Mouse (Mus musculus): ENCODE data around the gene Ubap2l. TPM values are rescaled to one million over a fixed set of nuclear protein-coding genes. Genes with fewer than 3 reads are reported as not detected.

The Ubap2l gene
- 57.4 and 64.4 TPM in 2 replicates for polyA plus RNA-seq (2015; fragmentation: Nextera tagmentation; extraction: Ambion mirVana)

DNA sequence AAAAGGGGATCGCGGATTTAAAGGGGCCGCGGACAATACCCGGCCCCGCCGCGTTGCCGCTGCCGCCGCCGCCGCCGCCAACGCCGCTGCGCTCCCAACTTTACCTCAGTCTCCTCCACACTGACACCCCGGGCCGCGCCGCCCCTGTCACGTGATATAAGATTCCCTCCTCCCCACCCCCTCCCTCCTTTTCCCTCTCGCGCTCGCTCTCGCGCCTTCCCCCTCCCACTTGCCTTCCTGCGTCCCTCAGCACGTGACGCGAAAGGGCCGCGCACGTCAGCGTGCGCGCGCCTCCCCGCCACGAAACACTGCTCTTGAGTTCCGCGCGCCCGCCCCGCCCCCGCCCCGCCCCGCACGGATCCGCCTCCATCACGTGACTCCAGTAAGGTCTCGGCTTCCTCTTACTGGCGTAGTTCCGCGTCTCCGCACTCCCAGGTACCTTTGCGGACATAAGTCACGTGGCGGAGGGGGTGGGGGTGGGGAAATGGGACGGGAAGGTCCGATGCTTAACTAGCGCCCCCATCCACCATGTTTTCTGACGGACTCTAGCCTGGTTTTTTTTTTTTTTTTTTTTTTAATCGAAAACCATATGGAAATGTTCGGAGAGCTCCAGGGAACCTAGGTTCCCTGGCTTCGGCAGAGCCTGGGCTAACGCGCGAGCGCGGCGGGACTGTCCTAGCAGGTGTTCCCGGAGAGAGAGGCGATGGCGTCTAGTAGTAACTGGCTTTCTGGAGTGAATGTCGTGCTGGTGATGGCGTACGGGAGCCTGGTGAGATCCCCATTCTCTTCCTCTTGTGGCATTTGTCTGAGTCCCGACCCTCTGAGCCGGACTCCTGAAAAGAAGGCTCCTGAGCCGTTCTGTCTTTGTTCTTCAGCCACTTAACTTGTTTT lies at the start of gene Ubap2l:
TSS of gene Ubap2l (minus strand) at position 278 of the 891 bp plus-strand sequence.
- WGBS (ENCODE audit: insufficient replicate concordance) = 0% methylated on average over 72 of the region's 81 CpGs
- peaks cover 14% of the 10 kb centered on the region for H3K4me1 ChIP-seq (ENCODE audit: control insufficient read depth, low read depth, low read length)
- peak; percentile 91 for ATAC-seq (ENCODE audit: low read depth)
- no peaks in the 10 kb centered on the region for H3K9me3 ChIP-seq (replicated peaks; ENCODE audit: control insufficient read depth, low read length)
- H3K4me2 ChIP-seq (ENCODE audit: low read depth, low read length) = peak within 1 kb of the TSS; percentile 88
- H3K4me3 ChIP-seq (ENCODE audit: low read depth, low read length) = peak within 1 kb of the TSS; percentile 95
- H3K27ac ChIP-seq (ENCODE audit: low read length) = peak within 1 kb of the TSS; percentile 96
- peak within 1 kb of the TSS; percentile 97 for H3K9ac ChIP-seq (ENCODE audit: low read depth, low read length)
- peaks cover 8% of the 10 kb centered on the region for H3K36me3 ChIP-seq (ENCODE audit: control insufficient read depth, insufficient read depth)
- no peaks in the 10 kb centered on the region for H3K27me3 ChIP-seq (ENCODE audit: control insufficient read depth, insufficient read depth, low read depth, low read length)

GRCm38 (mm10) chr3:90101673-90102072 lies 49.2 kb upstream of the Ubap2l start:
- no peak overlapping the region for H3K4me2 ChIP-seq (ENCODE audit: low read depth, low read length)
- no peak overlapping the region for H3K9ac ChIP-seq (ENCODE audit: low read depth, low read length)
- no peak for ATAC-seq (ENCODE audit: low read depth)
- H3K27me3 ChIP-seq (ENCODE audit: control insufficient read depth, insufficient read depth, low read depth, low read length) = no peaks in the 10 kb centered on the region
- no peaks in the 10 kb centered on the region for H3K9me3 ChIP-seq (replicated peaks; ENCODE audit: control insufficient read depth, low read length)
- no peak overlapping the region for H3K27ac ChIP-seq (ENCODE audit: low read length)
- H3K4me3 ChIP-seq (ENCODE audit: low read depth, low read length) = no peak overlapping the region
- WGBS (ENCODE audit: insufficient replicate concordance) = 76% methylated on average over 2 of the region's 2 CpGs
- no peaks in the 10 kb centered on the region for H3K4me1 ChIP-seq (ENCODE audit: control insufficient read depth, low read depth, low read length)
- peaks cover 6% of the 10 kb centered on the region; the same call in 1 of the 2 replicates for H3K36me3 ChIP-seq (ENCODE audit: control insufficient read depth, insufficient read depth)

- H3K36me3 ChIP-seq (ENCODE audit: control insufficient read depth, insufficient read depth) = peaks cover 6% of the 10 kb centered on the region; the same call in 1 of the 2 replicates
- H3K27ac ChIP-seq (ENCODE audit: low read length) = no peak overlapping the region
- no peaks in the 10 kb centered on the region for H3K27me3 ChIP-seq (ENCODE audit: control insufficient read depth, insufficient read depth, low read depth, low read length)
- H3K4me1 ChIP-seq (ENCODE audit: control insufficient read depth, low read depth, low read length) = no peaks in the 10 kb centered on the region
- 71% methylated on average over 3 of the region's 3 CpGs for WGBS (ENCODE audit: insufficient replicate concordance)
- no peak overlapping the region for H3K4me2 ChIP-seq (ENCODE audit: low read depth, low read length)
- no peak overlapping the region for H3K9ac ChIP-seq (ENCODE audit: low read depth, low read length)
- no peak for ATAC-seq (ENCODE audit: low read depth)
- H3K4me3 ChIP-seq (ENCODE audit: low read depth, low read length) = no peak overlapping the region
- H3K9me3 ChIP-seq (replicated peaks; ENCODE audit: control insufficient read depth, low read length) = no peaks in the 10 kb centered on the region
These were observed 48.6 kb upstream of the Ubap2l start for GRCm38 (mm10) chr3:90101010-90101409.

DNA sequence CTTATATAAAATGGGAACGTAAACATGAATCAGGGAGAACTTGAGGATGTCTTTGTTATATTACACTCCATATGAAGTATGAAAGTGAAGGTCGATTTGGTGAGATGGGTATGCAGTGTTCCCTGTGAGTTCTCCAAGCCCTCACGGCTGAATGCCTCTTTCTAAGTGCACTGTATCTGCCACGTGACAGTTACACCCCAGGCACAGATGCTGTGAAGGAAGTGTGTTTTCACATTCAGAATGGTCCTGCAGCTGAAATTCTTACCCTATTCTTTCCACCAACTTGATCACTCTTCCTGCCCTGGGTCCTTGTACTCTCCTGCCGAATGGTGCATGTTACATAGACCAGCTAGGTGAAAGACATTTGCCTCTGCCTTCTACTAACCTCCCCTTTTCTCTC lies 45.5 kb upstream of the Ubap2l start:
- H3K4me2 ChIP-seq (ENCODE audit: low read depth, low read length) = no peak overlapping the region
- H3K9me3 ChIP-seq (replicated peaks; ENCODE audit: control insufficient read depth, low read length) = no peaks in the 10 kb centered on the region
- H3K4me1 ChIP-seq (ENCODE audit: control insufficient read depth, low read depth, low read length) = no peaks in the 10 kb centered on the region
- H3K36me3 ChIP-seq (ENCODE audit: control insufficient read depth, insufficient read depth) = peaks cover 6% of the 10 kb centered on the region; the same call in 1 of the 2 replicates
- H3K27ac ChIP-seq (ENCODE audit: low read length) = no peak overlapping the region
- H3K27me3 ChIP-seq (ENCODE audit: control insufficient read depth, insufficient read depth, low read depth, low read length) = no peaks in the 10 kb centered on the region
- ATAC-seq (ENCODE audit: low read depth) = no peak
- no peak overlapping the region for H3K9ac ChIP-seq (ENCODE audit: low read depth, low read length)
- no peak overlapping the region for H3K4me3 ChIP-seq (ENCODE audit: low read depth, low read length)
- WGBS (ENCODE audit: insufficient replicate concordance) = 73% methylated on average over 5 of the region's 5 CpGs

DNA sequence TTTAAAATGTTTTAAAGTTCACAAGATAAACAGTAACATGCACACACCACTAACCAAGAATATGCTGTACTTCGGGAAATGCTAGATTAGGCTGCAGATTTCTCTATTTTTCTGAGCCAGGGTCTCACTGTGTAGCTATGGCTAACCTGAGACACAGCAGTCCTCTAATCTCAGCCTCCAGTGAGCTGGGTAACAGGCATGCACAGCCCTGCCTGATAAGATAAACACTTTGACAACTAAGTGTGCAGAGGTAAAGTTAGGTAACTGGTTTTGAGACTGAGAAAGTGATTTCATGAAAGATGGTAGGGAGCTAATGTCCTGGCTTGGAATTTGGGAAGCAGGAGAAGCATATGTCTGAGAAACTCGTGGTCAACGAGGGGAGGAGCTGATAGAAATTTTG lies 42.0 kb upstream of the Ubap2l start:
- Histone ChIP-seq H3K9ac (ENCODE audit: low read depth, low read length) (no peak overlapping the region), H3K36me3 (ENCODE audit: control insufficient read depth, insufficient read depth) (peaks cover 25% of the 10 kb centered on the region), H3K27me3 (ENCODE audit: control insufficient read depth, insufficient read depth, low read depth, low read length) (no peaks in the 10 kb centered on the region), H3K4me3 (ENCODE audit: low read depth, low read length) (no peak overlapping the region), H3K9me3 (replicated peaks; ENCODE audit: control insufficient read depth, low read length) (no peaks in the 10 kb centered on the region), H3K4me1 (ENCODE audit: control insufficient read depth, low read depth, low read length) (no peaks in the 10 kb centered on the region), H3K4me2 (ENCODE audit: low read depth, low read length) (no peak overlapping the region), H3K27ac (ENCODE audit: low read length) (no peak overlapping the region)
- WGBS (ENCODE audit: insufficient replicate concordance) = 62% methylated on average over 3 of the region's 3 CpGs
- ATAC-seq (ENCODE audit: low read depth) = no peak

DNA sequence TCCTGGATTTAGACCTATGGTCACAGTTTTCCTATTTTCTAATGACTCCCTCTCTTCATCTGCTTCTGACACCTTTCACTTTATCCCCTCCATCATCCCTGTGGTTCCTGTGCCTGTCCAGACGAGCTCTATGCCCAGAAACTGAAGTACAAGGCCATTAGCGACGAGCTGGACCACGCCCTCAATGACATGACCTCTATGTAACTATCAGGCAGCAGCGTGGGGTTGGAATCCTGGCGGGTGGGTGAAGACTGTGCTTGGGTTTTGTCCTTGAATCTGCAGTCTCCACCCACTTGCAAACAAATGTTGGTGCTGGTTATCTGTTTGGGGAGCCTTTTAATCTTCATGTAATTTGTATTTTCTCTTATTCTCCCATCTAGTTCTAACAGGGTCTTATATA lies 38.5 kb upstream of the Ubap2l start:
- Histone ChIP-seq H3K27ac (ENCODE audit: low read length) (no peak overlapping the region), H3K4me1 (ENCODE audit: control insufficient read depth, low read depth, low read length) (peaks cover 3% of the 10 kb centered on the region), H3K9me3 (replicated peaks; ENCODE audit: control insufficient read depth, low read length) (no peaks in the 10 kb centered on the region), H3K36me3 (ENCODE audit: control insufficient read depth, insufficient read depth) (peaks cover 50% of the 10 kb centered on the region), H3K4me3 (ENCODE audit: low read depth, low read length) (no peak overlapping the region), H3K9ac (ENCODE audit: low read depth, low read length) (no peak overlapping the region), H3K4me2 (ENCODE audit: low read depth, low read length) (no peak overlapping the region), H3K27me3 (ENCODE audit: control insufficient read depth, insufficient read depth, low read depth, low read length) (no peaks in the 10 kb centered on the region)
- ATAC-seq (ENCODE audit: low read depth) = no peak
- WGBS (ENCODE audit: insufficient replicate concordance) = 66% methylated on average over 6 of the region's 6 CpGs

GRCm38 (mm10) chr3:90088617-90089016 lies 36.2 kb upstream of the Ubap2l start:
- WGBS (ENCODE audit: insufficient replicate concordance) = 78% methylated on average over 2 of the region's 2 CpGs

GRCm38 (mm10) chr3:90086068-90086467 lies 33.6 kb upstream of the Ubap2l start:
- ATAC-seq (ENCODE audit: low read depth) = no peak
- no peaks in the 10 kb centered on the region for H3K27me3 ChIP-seq (ENCODE audit: control insufficient read depth, insufficient read depth, low read depth, low read length)
- WGBS (ENCODE audit: insufficient replicate concordance) = 32% methylated on average over 5 of the region's 5 CpGs
- no peak overlapping the region for H3K4me3 ChIP-seq (ENCODE audit: low read depth, low read length)
- peaks cover 40% of the 10 kb centered on the region for H3K36me3 ChIP-seq (ENCODE audit: control insufficient read depth, insufficient read depth)
- no peak overlapping the region for H3K4me2 ChIP-seq (ENCODE audit: low read depth, low read length)
- H3K4me1 ChIP-seq (ENCODE audit: control insufficient read depth, low read depth, low read length) = peaks cover 51% of the 10 kb centered on the region
- no peak overlapping the region for H3K9ac ChIP-seq (ENCODE audit: low read depth, low read length)
- no peaks in the 10 kb centered on the region for H3K9me3 ChIP-seq (replicated peaks; ENCODE audit: control insufficient read depth, low read length)
- H3K27ac ChIP-seq (ENCODE audit: low read length) = no peak overlapping the region

More at GRCm38 (mm10) chr3:90088617-90089016, 36.2 kb upstream of the Ubap2l start:
- Histone ChIP-seq H3K27me3 (ENCODE audit: control insufficient read depth, insufficient read depth, low read depth, low read length) (no peaks in the 10 kb centered on the region), H3K9ac (ENCODE audit: low read depth, low read length) (no peak overlapping the region), H3K9me3 (replicated peaks; ENCODE audit: control insufficient read depth, low read length) (no peaks in the 10 kb centered on the region), H3K27ac (ENCODE audit: low read length) (no peak overlapping the region), H3K36me3 (ENCODE audit: control insufficient read depth, insufficient read depth) (peaks cover 50% of the 10 kb centered on the region), H3K4me3 (ENCODE audit: low read depth, low read length) (no peak overlapping the region), H3K4me2 (ENCODE audit: low read depth, low read length) (no peak overlapping the region), H3K4me1 (ENCODE audit: control insufficient read depth, low read depth, low read length) (peaks cover 25% of the 10 kb centered on the region)
- ATAC-seq (ENCODE audit: low read depth) = no peak

DNA sequence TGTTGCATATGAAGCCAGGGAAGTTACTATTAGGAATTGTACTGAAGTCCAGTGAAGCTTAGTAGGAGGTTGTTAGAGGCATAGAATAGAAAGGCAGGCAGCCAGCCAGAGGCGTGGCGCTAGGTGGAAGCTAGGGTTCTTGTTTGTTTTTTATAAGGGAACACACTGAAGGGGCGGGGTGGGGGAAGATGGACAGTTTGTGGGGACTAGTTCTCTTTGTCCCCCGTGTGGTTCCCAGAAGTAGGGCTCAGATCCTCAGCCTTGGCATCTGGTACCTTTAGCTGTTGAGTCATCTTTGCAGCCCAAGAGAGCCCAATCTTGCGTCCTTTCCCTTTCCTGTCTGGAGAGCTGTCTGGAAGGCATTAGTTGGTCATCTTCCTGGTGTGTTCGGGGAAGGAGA lies 32.9 kb upstream of the Ubap2l start:
- H3K9me3 ChIP-seq (replicated peaks; ENCODE audit: control insufficient read depth, low read length) = no peaks in the 10 kb centered on the region
- WGBS (ENCODE audit: insufficient replicate concordance) = 43% methylated on average over 6 of the region's 6 CpGs
- H3K4me3 ChIP-seq (ENCODE audit: low read depth, low read length) = no peak overlapping the region
- H3K4me2 ChIP-seq (ENCODE audit: low read depth, low read length) = no peak overlapping the region
- H3K4me1 ChIP-seq (ENCODE audit: control insufficient read depth, low read depth, low read length) = peaks cover 56% of the 10 kb centered on the region
- ATAC-seq (ENCODE audit: low read depth) = no peak
- no peak overlapping the region for H3K27ac ChIP-seq (ENCODE audit: low read length)
- no peaks in the 10 kb centered on the region for H3K27me3 ChIP-seq (ENCODE audit: control insufficient read depth, insufficient read depth, low read depth, low read length)
- H3K9ac ChIP-seq (ENCODE audit: low read depth, low read length) = no peak overlapping the region
- peaks cover 34% of the 10 kb centered on the region for H3K36me3 ChIP-seq (ENCODE audit: control insufficient read depth, insufficient read depth)

Data from liver, embryonic 16.5 days (tissue).